Mouse (Mus musculus) cortical plate, adult 2 months (tissue): ENCODE measurements around the gene Gm47955.

ENCODE experiments used
- CTCF ChIP-seq: fragments of 200-500 bp; IDR thresholded peaks from 2 replicates; pipeline ENCODE4 v1.5.1; 2011; ENCODE audit warnings: mild to moderate bottlenecking, control low read depth, low read length; ENCODE audit not compliant: insufficient read depth; ENCODE audit errors: extremely low read depth
- POLR2A ChIP-seq: fragments of 200-500 bp; IDR thresholded peaks from 2 replicates; pipeline ENCODE4 v1.6.1; 2011; ENCODE audit warnings: mild to moderate bottlenecking, low read length, control low read depth; ENCODE audit not compliant: insufficient read depth; ENCODE audit errors: extremely low read depth

DNA sequence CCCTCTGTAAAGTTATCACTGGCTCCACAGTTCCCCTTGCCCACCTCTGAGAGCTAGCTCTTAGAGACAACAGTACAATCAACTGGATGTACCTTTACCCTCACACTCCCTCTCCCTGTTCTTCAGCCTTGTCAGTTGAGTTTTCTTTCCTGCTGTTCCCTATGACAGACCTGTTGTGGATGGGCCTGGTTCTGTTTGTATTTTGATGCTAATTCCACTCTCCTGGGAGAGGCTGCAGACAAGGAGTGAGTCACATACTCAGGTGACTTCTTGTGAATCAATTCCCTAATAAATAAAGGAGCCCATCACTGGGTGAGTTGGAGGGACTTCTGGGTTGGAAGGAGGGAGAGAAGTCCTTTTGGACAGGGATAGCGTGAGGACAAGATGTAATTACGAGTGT, 11.5 kb upstream of the Gm47955 start:
- TF ChIP-seq CTCF (no peak), POLR2A (no peak)
